Mouse (Mus musculus) CD4-positive, CD25-positive, alpha-beta regulatory T cell, adult 4 months (primary cell): ENCODE measurements around the gene Ccl6. TPM values are rescaled to one million over a fixed set of nuclear protein-coding genes. Genes with fewer than 3 reads are reported as not detected.
A peak's percentile ranks its signal among the peaks of the same experiment; 100 is the strongest.
"Not testable (repeated sequence)": the region's sequence is repeated elsewhere in the genome, so short reads cannot be mapped to it uniquely, and the experiment has no call there.

Experiments
- ATAC-seq: one replicate; pipeline ENCODE4 v1.8.0; 2017
- polyA plus RNA-seq, 2 experiments: library from polyadenylated mRNA; unstranded; fragments of 100-300 nt; shearing (Covaris generic); gene quantifications; one replicate each; pipeline ENCODE4 v1.2.1; 2017

The Ccl6 gene
- polyA plus RNA-seq, 2 experiments from 2014 or later, result not detected

- ATAC-seq, result no peak
These were observed 35.8 kb downstream of the Ccl6 start for GRCm38 (mm10) chr11:83557074-83557473.

GRCm38 (mm10) chr11:83556085-83556781, 36.7 kb downstream of the Ccl6 start:
- ATAC-seq, result peak; percentile 37

GRCm38 (mm10) chr11:83551668-83552067, 41.2 kb downstream of the Ccl6 start:
- no peak for ATAC-seq

- not testable (repeated sequence) for ATAC-seq
These were observed 41.9 kb downstream of the Ccl6 start for GRCm38 (mm10) chr11:83551037-83551436.

GRCm38 (mm10) chr11:83550186-83550632, 42.7 kb downstream of the Ccl6 start:
- peak; percentile 89 for ATAC-seq

- no peak for ATAC-seq
These were observed 48.7 kb downstream of the Ccl6 start for GRCm38 (mm10) chr11:83544214-83544613.

- no peak for ATAC-seq
These were observed 51.5 kb downstream of the Ccl6 start for GRCm38 (mm10) chr11:83541415-83541814.

GRCm38 (mm10) chr11:83540931-83541330, 52.0 kb downstream of the Ccl6 start:
- ATAC-seq, result no peak

- no peak for ATAC-seq
These were observed 54.1 kb downstream of the Ccl6 start for GRCm38 (mm10) chr11:83538705-83539314.

Other genes with a start within 250 kb of the Ccl6 start
- not detected for gene Rasl10b, start 183.9 kb downstream of the Ccl6 start, polyA plus RNA-seq
- not detected for gene Gas2l2, start 163.6 kb downstream of the Ccl6 start, polyA plus RNA-seq
- under 1 TPM in 1 of 2 experiments, not detected in 1; 0.85 TPM for gene 1700020L24Rik, start 155.4 kb downstream of the Ccl6 start, polyA plus RNA-seq
- not detected for gene Mmp28, start 130.0 kb downstream of the Ccl6 start, polyA plus RNA-seq
- gene Taf15, start 120.0 kb downstream of the Ccl6 start, polyA plus RNA-seq, result 10 to 100 TPM; 20.6 to 22.0 TPM
- under 1 TPM; 0.54 to 0.62 TPM for gene Heatr9, start 70.9 kb downstream of the Ccl6 start, polyA plus RNA-seq
- gene Ccl5, start 62.6 kb downstream of the Ccl6 start, polyA plus RNA-seq, result 100 to 1,000 TPM; 385 to 395 TPM
- not detected for gene Ccl9, start 14.5 kb downstream of the Ccl6 start, polyA plus RNA-seq
- gene Rpl9-ps1, start 52.5 kb upstream of the Ccl6 start, polyA plus RNA-seq, result not detected
- gene Ccl3, start 56.3 kb upstream of the Ccl6 start, polyA plus RNA-seq, result not detected
- gene Ccl4, start 69.5 kb upstream of the Ccl6 start, polyA plus RNA-seq, result 10 to 100 TPM in 1 of 2 experiments, 1 to 10 TPM in 1; 2.9 to 12.2 TPM
- gene Wfdc17, start 110.9 kb upstream of the Ccl6 start, polyA plus RNA-seq, result not detected
- not detected for gene Wfdc18, start 115.9 kb upstream of the Ccl6 start, polyA plus RNA-seq
- not detected for gene Wfdc21, start 153.9 kb upstream of the Ccl6 start, polyA plus RNA-seq
- 10 to 100 TPM; 34.2 to 44.9 TPM for gene Heatr6, start 160.6 kb upstream of the Ccl6 start, polyA plus RNA-seq